Mouse (Mus musculus) CH12.LX (cell line): ENCODE data around the gene Nlrp9c.
"Not testable (repeated sequence)": the region's sequence is repeated elsewhere in the genome, so short reads cannot be mapped to it uniquely, and the experiment has no call there.

Experiments used
- CHD1 ChIP-seq: IDR thresholded peaks from 2 replicates; pipeline ENCODE4 v1.6.1; 2012; ENCODE audit warnings: low read depth, low read length, improper control_type of control experiment, inconsistent platforms
- NRF1 ChIP-seq: IDR thresholded peaks from 2 replicates; pipeline ENCODE4 v1.6.1; 2014; ENCODE audit warnings: low read depth, mild to moderate bottlenecking, inconsistent platforms, low read length, improper control_type of control experiment, moderate library complexity
- USF1 ChIP-seq: IDR thresholded peaks from 2 replicates; pipeline ENCODE4 v1.6.1; 2014; ENCODE audit warnings: low read depth, mild to moderate bottlenecking, inconsistent platforms, low read length, improper control_type of control experiment

DNA sequence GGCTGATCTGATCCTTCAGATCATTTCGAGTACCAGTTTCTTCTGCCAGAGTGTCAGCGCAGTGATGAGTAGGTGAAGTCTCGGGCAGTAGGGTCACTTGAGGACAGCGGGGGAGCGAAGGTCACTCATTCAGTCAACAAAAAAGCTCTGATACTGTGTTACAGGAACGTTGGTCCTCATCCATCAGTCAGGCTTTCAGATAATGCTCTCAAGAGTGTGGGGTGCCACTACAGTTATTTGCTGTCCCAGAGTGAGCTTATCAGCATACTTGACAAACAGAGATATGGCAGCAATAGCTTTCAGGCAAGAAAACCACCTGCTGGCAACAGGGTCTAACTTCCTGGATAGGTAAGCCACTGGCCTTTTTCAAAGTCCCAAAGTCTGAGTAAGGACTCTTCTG, 46.8 kb downstream of the Nlrp9c start:
- not testable (repeated sequence) for TF ChIP-seq NRF1, USF1, CHD1
